Mouse (Mus musculus): ENCODE results near the gene Gca. TPM values are rescaled to one million over a fixed set of nuclear protein-coding genes. Genes with fewer than 3 reads are reported as not detected.
"Not testable (repeated sequence)": the region's sequence is repeated elsewhere in the genome, so short reads cannot be mapped to it uniquely, and the experiment has no call there.

Gene Gca
- total and polyA plus RNA-seq, 3 experiments: 6.2 to 17.9 TPM; not detected in 1

- H3K9me3 ChIP-seq (replicated peaks; ENCODE audit: insufficient read depth, low read length): no peaks in the 10 kb centered on the region
- H3K9ac ChIP-seq (ENCODE audit: control insufficient read depth, low read depth, low read length, poor library complexity, severe bottlenecking): no peak overlapping the region
- H3K27me3 ChIP-seq (ENCODE audit: control insufficient read depth in 1 of 2, insufficient read depth in 2 of 2, low read length in 2 of 2): no peaks in the 10 kb centered on the region
- no peak overlapping the region for H3K4me3 ChIP-seq (ENCODE audit: control insufficient read depth in 1 of 2, insufficient read depth in 1 of 2, low read depth in 2 of 2, low read length in 2 of 2)
- no peaks in the 10 kb centered on the region for H3K79me2 ChIP-seq (ENCODE audit: control insufficient read depth, insufficient read depth, low read length, poor library complexity)
- H3K27ac ChIP-seq (ENCODE audit: control insufficient read depth, low read depth, low read length): no peak overlapping the region
- no peak for TF ChIP-seq RAD21 (IDR thresholded peaks at IDR 0.05; ENCODE audit: low read depth, low read length)
- no peak for TF ChIP-seq GATA1 (IDR thresholded peaks at IDR 0.05; ENCODE audit: low read depth, low read length)
- no peaks in the 10 kb centered on the region for H3K36me3 ChIP-seq (ENCODE audit: control insufficient read depth in 1 of 2, insufficient read depth in 2 of 2, low read length in 2 of 2)
- no peaks in the 10 kb centered on the region for H3K4me1 ChIP-seq (ENCODE audit: control insufficient read depth in 1 of 2, insufficient read depth in 2 of 2, low read length in 2 of 2)
- no peak for DNase-seq (ENCODE audit: low read depth, low spot score)
Measured at GRCm38 (mm10) chr2:62709633-62710032, 45.5 kb downstream of the Gca start.

- DNase-seq (ENCODE audit: low read depth, low spot score); H3K9ac ChIP-seq (ENCODE audit: control insufficient read depth, low read depth, low read length, poor library complexity, severe bottlenecking); H3K79me2 ChIP-seq (ENCODE audit: control insufficient read depth, insufficient read depth, low read length, poor library complexity); H3K4me1 ChIP-seq (ENCODE audit: control insufficient read depth in 1 of 2, insufficient read depth in 2 of 2, low read length in 2 of 2); H3K27me3 ChIP-seq (ENCODE audit: control insufficient read depth in 1 of 2, insufficient read depth in 2 of 2, low read length in 2 of 2); H3K27ac ChIP-seq (ENCODE audit: control insufficient read depth, low read depth, low read length); H3K9me3 ChIP-seq (replicated peaks; ENCODE audit: insufficient read depth, low read length); H3K4me3 ChIP-seq (ENCODE audit: control insufficient read depth in 1 of 2, insufficient read depth in 1 of 2, low read depth in 2 of 2, low read length in 2 of 2); H3K36me3 ChIP-seq (ENCODE audit: control insufficient read depth in 1 of 2, insufficient read depth in 2 of 2, low read length in 2 of 2): not testable (repeated sequence)
Measured at GRCm38 (mm10) chr2:62714362-62714761, 50.3 kb downstream of the Gca start.

GRCm38 (mm10) chr2:62715260-62715659 is 51.2 kb downstream of the Gca start:
- Histone ChIP-seq H3K36me3 (ENCODE audit: control insufficient read depth in 1 of 2, insufficient read depth in 2 of 2, low read length in 2 of 2) (no peaks in the 10 kb centered on the region), H3K4me3 (ENCODE audit: control insufficient read depth in 1 of 2, insufficient read depth in 1 of 2, low read depth in 2 of 2, low read length in 2 of 2) (no peak overlapping the region)

GRCm38 (mm10) chr2:62717270-62717669 is 53.2 kb downstream of the Gca start:
- no peak for DNase-seq (ENCODE audit: low read depth, low spot score)
- TF ChIP-seq GATA1 (IDR thresholded peaks at IDR 0.05; ENCODE audit: low read depth, low read length) (no peak), POLR2AphosphoS2 (IDR thresholded peaks at IDR 0.05; ENCODE audit: low read length) (no peak), SIN3A (IDR thresholded peaks at IDR 0.05; ENCODE audit: low read length) (no peak), MAX (IDR thresholded peaks at IDR 0.05; ENCODE audit: low read length) (no peak), TBP (IDR thresholded peaks at IDR 0.05; ENCODE audit: low read depth, low read length) (no peak), NRF1 (IDR thresholded peaks at IDR 0.05; ENCODE audit: insufficient read depth, low read depth, low read length, poor library complexity, severe bottlenecking) (no peak), NELFE (IDR thresholded peaks at IDR 0.05; ENCODE audit: low read depth, low read length) (no peak), RCOR1 (IDR thresholded peaks at IDR 0.05; ENCODE audit: low read depth, low read length) (no peak), MXI1 (IDR thresholded peaks at IDR 0.05; ENCODE audit: low read depth, low read length) (no peak), EP300 (IDR thresholded peaks at IDR 0.05; ENCODE audit: low read depth in 1 of 2, low read length in 2 of 2) (no peak), MAZ (IDR thresholded peaks at IDR 0.05; ENCODE audit: low read depth, low read length) (no peak), ZNF384 (IDR thresholded peaks at IDR 0.05; ENCODE audit: low read depth, low read length) (no peak), POLR2A (IDR thresholded peaks at IDR 0.05; ENCODE audit: control insufficient read depth in 1 of 2, insufficient read depth in 1 of 2, low read depth in 1 of 2, low read length in 2 of 2, poor library complexity in 1 of 2) (no peak), HCFC1 (IDR thresholded peaks at IDR 0.05; ENCODE audit: low read depth, low read length) (no peak)
- Histone ChIP-seq H3K36me3 (ENCODE audit: control insufficient read depth in 1 of 2, insufficient read depth in 2 of 2, low read length in 2 of 2) (no peaks in the 10 kb centered on the region), H3K79me2 (ENCODE audit: control insufficient read depth, insufficient read depth, low read length, poor library complexity) (no peaks in the 10 kb centered on the region), H3K9ac (ENCODE audit: control insufficient read depth, low read depth, low read length, poor library complexity, severe bottlenecking) (no peak overlapping the region), H3K27ac (ENCODE audit: control insufficient read depth, low read depth, low read length) (no peak overlapping the region), H3K4me3 (ENCODE audit: control insufficient read depth in 1 of 2, insufficient read depth in 1 of 2, low read depth in 2 of 2, low read length in 2 of 2) (no peak overlapping the region), H3K27me3 (ENCODE audit: control insufficient read depth in 1 of 2, insufficient read depth in 2 of 2, low read length in 2 of 2) (peaks cover 0 to 4% of the 10 kb centered on the region in 2 experiments; a peak in 3 of 4 replicates), H3K9me3 (replicated peaks; ENCODE audit: insufficient read depth, low read length) (no peaks in the 10 kb centered on the region), H3K4me1 (ENCODE audit: control insufficient read depth in 1 of 2, insufficient read depth in 2 of 2, low read length in 2 of 2) (no peaks in the 10 kb centered on the region)

More at GRCm38 (mm10) chr2:62715260-62715659, 51.2 kb downstream of the Gca start:
- TF ChIP-seq MXI1 (IDR thresholded peaks at IDR 0.05; ENCODE audit: low read depth, low read length) (no peak), MYB (IDR thresholded peaks at IDR 0.05; ENCODE audit: low read depth, low read length) (no peak), RAD21 (IDR thresholded peaks at IDR 0.05; ENCODE audit: low read depth, low read length) (no peak), MYC (IDR thresholded peaks at IDR 0.05; ENCODE audit: low read depth, low read length) (no peak), CHD2 (IDR thresholded peaks at IDR 0.05; ENCODE audit: low read length) (no peak), TBP (IDR thresholded peaks at IDR 0.05; ENCODE audit: low read depth, low read length) (no peak), MAFK (IDR thresholded peaks at IDR 0.05; ENCODE audit: borderline replicate concordance, low read depth, low read length) (no peak), SMC3 (IDR thresholded peaks at IDR 0.05; ENCODE audit: low read depth, low read length) (no peak), USF2 (IDR thresholded peaks at IDR 0.05; ENCODE audit: borderline replicate concordance in 1 of 2, insufficient read depth in 1 of 2, low read depth in 1 of 2, low read length in 2 of 2) (no peak), ZKSCAN1 (IDR thresholded peaks at IDR 0.05; ENCODE audit: low read depth, low read length) (no peak)
- H3K9me3 ChIP-seq (replicated peaks; ENCODE audit: insufficient read depth, low read length): no peaks in the 10 kb centered on the region
- no peak for DNase-seq (ENCODE audit: low read depth, low spot score)
- no peaks in the 10 kb centered on the region for H3K4me1 ChIP-seq (ENCODE audit: control insufficient read depth in 1 of 2, insufficient read depth in 2 of 2, low read length in 2 of 2)
- no peaks in the 10 kb centered on the region for H3K27me3 ChIP-seq (ENCODE audit: control insufficient read depth in 1 of 2, insufficient read depth in 2 of 2, low read length in 2 of 2)
- no peaks in the 10 kb centered on the region for H3K79me2 ChIP-seq (ENCODE audit: control insufficient read depth, insufficient read depth, low read length, poor library complexity)
- H3K27ac ChIP-seq (ENCODE audit: control insufficient read depth, low read depth, low read length): no peak overlapping the region
- no peak overlapping the region for H3K9ac ChIP-seq (ENCODE audit: control insufficient read depth, low read depth, low read length, poor library complexity, severe bottlenecking)

Measured in MEL (cell line).